Mouse (Mus musculus) midbrain, embryonic 10.5 days (tissue): ENCODE results near the gene Mtfr1l. TPM values are rescaled to one million over a fixed set of nuclear protein-coding genes. Genes with fewer than 3 reads are reported as not detected.

Source experiments
- DNase-seq: peaks from one replicate; pipeline ENCODE4 v3.0.0-alpha.2; 2017; ENCODE audit warnings: low spot score
- H3K27ac ChIP-seq: fragments of 300-500 bp; sonication (generic); replicated peaks from 2 replicates; pipeline ENCODE4 v1.5.1; 2016; ENCODE audit warnings: mild to moderate bottlenecking
- H3K27me3 ChIP-seq: fragments of 300-500 bp; sonication (generic); 2 replicates; pipeline ENCODE4 v1.6.1; 2016; ENCODE audit warnings: low read depth, mild to moderate bottlenecking; ENCODE audit not compliant: poor library complexity, severe bottlenecking
- H3K36me3 ChIP-seq: fragments of 300-500 bp; sonication (generic); 2 replicates; pipeline ENCODE4 v1.6.1; 2016; ENCODE audit warnings: mild to moderate bottlenecking, moderate library complexity
- H3K4me1 ChIP-seq: fragments of 300-500 bp; sonication (generic); 2 replicates; pipeline ENCODE4 v1.6.1; 2016
- H3K4me3 ChIP-seq: fragments of 300-500 bp; sonication (generic); 2 replicates; pipeline ENCODE4 v1.5.1; 2016; ENCODE audit warnings: mild to moderate bottlenecking, moderate library complexity
- H3K9me3 ChIP-seq: fragments of 300-500 bp; sonication (generic); replicated peaks from 2 replicates; pipeline ENCODE4 v1.6.1; 2016; ENCODE audit warnings: mild to moderate bottlenecking
- WGBS: fragments of 180-500 bp; shearing (Covaris S2); methylation state at CpG from one replicate; pipeline ENCODE4 v1.1.7; 2016; 5-methylcytosine and 5-hydroxymethylcytosine counted together
- microRNA-seq: library from miRNA; unstranded; fragments of <30 nt; microRNA quantifications from one replicate; pipeline ENCODE4, GENCODE M21; 2017
- polyA plus RNA-seq: library from polyadenylated mRNA; unstranded; fragments of >200 nt; fragmentation: Nextera tagmentation; extraction: Ambion mirVana; gene quantifications from 2 replicates; pipeline ENCODE4 v1.2.1, GENCODE M21; 2016

Mtfr1l gene
- polyA plus RNA-seq, 1 experiment from 2014 or later = 120 TPM

- Histone ChIP-seq H3K36me3 (peaks cover 55% of the 10 kb centered on the region), H3K27me3 (no peaks in the 10 kb centered on the region; the same call in 1 of the 2 replicates), H3K27ac (no peak overlapping the region), H3K9me3 (no peaks in the 10 kb centered on the region), H3K4me1 (peaks cover 20% of the 10 kb centered on the region), H3K4me3 (no peak overlapping the region)
- no peak for DNase-seq
- WGBS = 94% methylated on average over 8 of the region's 8 CpGs
These were observed 58.3 kb downstream of the Mtfr1l start for GRCm38 (mm10) chr4:134476899-134477298.

Small RNAs within 50 kb of the gene (microRNA-seq; reads per million reads assigned to microRNA genes)
- gene Mir6403 = not detected

Other genes starting within 250 kb of the Mtfr1l start
- gene Pdik1l, start 247.5 kb downstream of the Mtfr1l start, polyA plus RNA-seq = 21.6 and 23.8 TPM in 2 replicates
- gene Trim63, start 220.3 kb downstream of the Mtfr1l start, polyA plus RNA-seq = 0.36 and 0.87 TPM in 2 replicates
- gene Slc30a2, start 192.2 kb downstream of the Mtfr1l start, polyA plus RNA-seq = 0.10 TPM in 1 of 2 replicates, not detected in the other
- 0.23 and 0.39 TPM in 2 replicates for gene Extl1, start 151.5 kb downstream of the Mtfr1l start, polyA plus RNA-seq
- 7.2 and 8.9 TPM in 2 replicates for gene Pafah2, start 139.1 kb downstream of the Mtfr1l start, polyA plus RNA-seq
- 2,607 and 3,209 TPM in 2 replicates for gene Stmn1, start 67.1 kb downstream of the Mtfr1l start, polyA plus RNA-seq
- gene Paqr7, start 38.7 kb downstream of the Mtfr1l start, polyA plus RNA-seq = 3.5 and 3.6 TPM in 2 replicates
- 25.5 and 28.6 TPM in 2 replicates for gene Aunip, start 24.4 kb downstream of the Mtfr1l start, polyA plus RNA-seq
- gene Selenon, start 16.8 kb upstream of the Mtfr1l start, polyA plus RNA-seq = 8.4 and 8.6 TPM in 2 replicates
- 2.8 and 3.1 TPM in 2 replicates for gene Man1c1, start 168.9 kb upstream of the Mtfr1l start, polyA plus RNA-seq
- 8.6 and 9.3 TPM in 2 replicates for gene Ldlrap1, start 232.6 kb upstream of the Mtfr1l start, polyA plus RNA-seq